Mouse (Mus musculus): ENCODE measurements around the gene Atp6v1e2.

DNA sequence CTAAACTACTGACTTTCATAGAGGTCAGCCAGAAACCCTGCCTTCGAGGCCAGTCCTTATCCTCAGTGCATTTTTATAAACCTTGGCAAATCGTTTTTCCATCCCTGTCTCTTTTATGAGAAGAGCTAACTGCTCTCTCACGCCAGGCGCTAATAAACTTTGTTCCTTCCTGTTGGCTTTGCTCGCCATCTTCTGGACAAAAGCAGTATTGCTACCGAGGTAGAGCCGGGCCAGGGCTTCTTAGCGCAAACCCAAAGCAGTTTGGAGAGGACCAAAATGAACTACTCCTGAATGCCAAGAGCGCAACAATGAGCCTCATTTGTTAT, 41.6 kb downstream of the Atp6v1e2 start:
- TF ChIP-seq GATA1 (IDR thresholded peaks at IDR 0.05; ENCODE audit: borderline replicate concordance, low read length) (no peak), FLI1 (IDR thresholded peaks at IDR 0.05; ENCODE audit: low read length) (no peak)

Measured in megakaryocyte, embryonic 14.5 days (primary cell).